Mouse (Mus musculus): ENCODE data around the gene Ikzf3.

DNA sequence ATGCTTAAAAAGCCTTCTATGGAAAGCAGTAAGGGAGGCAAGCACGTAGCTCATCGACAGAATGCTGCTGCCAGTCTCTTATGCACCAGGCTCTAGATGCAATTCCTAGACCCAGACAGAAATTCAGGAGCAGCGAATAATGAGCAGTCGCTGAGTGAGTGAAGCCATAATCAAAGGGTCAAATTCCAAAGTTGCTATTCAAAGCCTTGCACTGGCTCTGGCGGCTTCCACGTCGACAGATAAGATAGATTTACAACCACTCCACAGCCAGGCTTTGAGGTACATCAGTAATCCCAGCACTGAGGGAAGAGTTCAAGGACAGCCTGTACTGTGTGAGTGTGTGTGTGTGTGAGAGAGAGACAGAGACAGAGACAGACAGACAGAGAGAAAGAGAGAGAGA lies 15.1 kb upstream of the Ikzf3 start:
- no peak for TF ChIP-seq CTCF (IDR thresholded peaks at IDR 0.05; ENCODE audit: low read depth, low read length)
- no peak for TF ChIP-seq POLR2A (IDR thresholded peaks at IDR 0.05; ENCODE audit: extremely low read depth, insufficient read depth, low read length)
